Mouse (Mus musculus): ENCODE measurements around the gene Wnt1.

DNA sequence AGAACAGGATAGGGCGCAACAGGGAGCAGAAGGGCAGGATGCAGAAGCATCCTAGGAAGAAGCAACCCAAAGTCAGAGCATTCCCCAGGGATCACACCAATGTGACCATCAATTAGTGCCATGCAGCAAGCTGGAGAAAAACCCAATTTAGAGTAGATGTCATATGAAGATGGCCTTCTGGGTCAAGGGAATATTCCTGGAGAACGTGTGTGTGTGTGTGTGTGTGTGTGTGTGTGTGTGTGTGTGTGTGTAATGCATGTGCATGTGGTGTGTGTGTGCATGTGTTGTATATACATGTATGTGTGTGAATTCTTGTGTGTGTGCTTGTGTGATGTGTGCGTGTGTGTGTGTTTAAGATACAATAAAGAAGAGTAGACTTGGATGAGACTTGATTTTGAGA is 9.2 kb downstream of the Wnt1 start:
- TF ChIP-seq CTCF (conservative IDR thresholded peaks at IDR 0.05; ENCODE audit: insufficient read depth, insufficient read length, low read depth, low read length) = no peak
- no peak for TF ChIP-seq POLR2A (IDR thresholded peaks at IDR 0.05; ENCODE audit: low read depth, low read length)
